Mouse (Mus musculus) limb, embryonic 14.5 days (tissue): Measurements from ENCODE around the gene Tmem86a. TPM values are rescaled to one million over a fixed set of nuclear protein-coding genes. Genes with fewer than 3 reads are reported as not detected.

Experiments used
- ATAC-seq: fragments of 200-750 bp; cut with Nextera tagmentation; 2 replicates; pipeline ENCODE4 v1.8.0; 2017; ENCODE audit warnings: low read depth, moderate number of reproducible peaks, moderate TSS enrichment; ENCODE audit not compliant: low FRiP score
- DNase-seq: peaks from one replicate; pipeline ENCODE4 v3.0.0-alpha.2; 2015; ENCODE audit warnings: low spot score
- H3K27ac ChIP-seq: fragments of 300-500 bp; sonication (generic); replicated peaks from 2 replicates; pipeline ENCODE4 v1.5.1; 2014; ENCODE audit warnings: low read depth, mild to moderate bottlenecking, low read length, moderate library complexity, mixed read lengths
- H3K27me3 ChIP-seq: fragments of 300-500 bp; sonication (generic); 2 replicates; pipeline ENCODE4 v1.6.1; 2014; ENCODE audit warnings: low read length, mixed read lengths; ENCODE audit not compliant: control insufficient read depth, insufficient read depth
- H3K36me3 ChIP-seq: fragments of 300-500 bp; sonication (generic); 2 replicates; pipeline ENCODE4 v1.6.1; 2014; ENCODE audit warnings: mild to moderate bottlenecking, low read length, moderate library complexity, mixed read lengths; ENCODE audit not compliant: control insufficient read depth, insufficient read depth
- H3K4me1 ChIP-seq: fragments of 300-500 bp; sonication (generic); 2 replicates; pipeline ENCODE4 v1.6.1; 2014; ENCODE audit warnings: antibody characterized with exemption, low read length, mixed read lengths; ENCODE audit not compliant: control insufficient read depth, insufficient read depth
- H3K4me2 ChIP-seq: fragments of 300-500 bp; sonication (generic); replicated peaks from 2 replicates; pipeline ENCODE4 v1.6.1; 2014; ENCODE audit warnings: low read depth, mild to moderate bottlenecking, low read length, moderate library complexity; ENCODE audit not compliant: severe bottlenecking
- H3K4me3 ChIP-seq: fragments of 300-500 bp; sonication (generic); replicated peaks from 2 replicates; pipeline ENCODE4 v1.5.1; 2014; ENCODE audit warnings: low read length
- H3K9ac ChIP-seq: fragments of 300-500 bp; sonication (generic); 2 replicates; pipeline ENCODE4 v1.6.1; 2014; ENCODE audit warnings: mild to moderate bottlenecking, low read depth, low read length, moderate library complexity; ENCODE audit not compliant: severe bottlenecking
- H3K9me3 ChIP-seq: fragments of 300-500 bp; sonication (generic); 2 replicates; pipeline ENCODE4 v1.6.1; 2016; ENCODE audit warnings: low read length; ENCODE audit not compliant: control insufficient read depth
- POLR2A ChIP-seq: fragments of 200-500 bp; IDR thresholded peaks from 2 replicates; pipeline ENCODE4 v1.8.0; 2012; ENCODE audit warnings: inconsistent platforms, mild to moderate bottlenecking, moderate library complexity, borderline replicate concordance; ENCODE audit not compliant: insufficient read depth, insufficient read length; ENCODE audit errors: extremely low read depth
- WGBS: fragments of 180-500 bp; shearing (Covaris S2); extraction: QIAGEN DNeasy Blood & Tissue Kit; methylation state at CpG from one replicate; pipeline ENCODE4 v1.1.7; 2014; 5-methylcytosine and 5-hydroxymethylcytosine counted together
- polyA plus RNA-seq, 2 experiments: library from polyadenylated mRNA; depleted of rRNA in 1 of 2; stranded (reverse) in 1 of 2; unstranded in 1 of 2; fragments of >200 nt; fragmentation: Nextera tagmentation in 1 of 2; extraction: Ambion mirVana in 1 of 2; gene quantifications; 2 replicates each; pipeline versions ENCODE4 v1.2.1 to v1.2.3; 2012 to 2014

Gene Tmem86a
- polyA plus RNA-seq (2012; rRNA removed) (20.6 and 30.0 TPM in 2 replicates), polyA plus RNA-seq (2014; fragmentation: Nextera tagmentation; extraction: Ambion mirVana) (21.0 and 24.1 TPM in 2 replicates)

- under 1% methylated on average over 33 of the region's 33 CpGs for WGBS
- TF ChIP-seq POLR2A: no peak
- ATAC-seq: peak; percentile 99
These were observed at the start of gene Tmem86a for GRCm38 (mm10) chr7:47050366-47050765. Gene Tmem86a (plus strand): TSS chr7:47050601.

GRCm38 (mm10) chr7:47000644-47000983 is 49.8 kb upstream of the Tmem86a start:
- WGBS: 77% methylated on average over 3 of the region's 3 CpGs
- peak; percentile 47; the same call in 1 of the 2 replicates for ATAC-seq
- no peak for TF ChIP-seq POLR2A
- Histone ChIP-seq H3K9ac (no peak overlapping the region), H3K4me1 (peaks cover 18% of the 10 kb centered on the region), H3K27me3 (no peaks in the 10 kb centered on the region), H3K27ac (no peak overlapping the region), H3K9me3 (no peaks in the 10 kb centered on the region), H3K36me3 (peaks cover 37% of the 10 kb centered on the region), H3K4me3 (no peak overlapping the region), H3K4me2 (no peak overlapping the region)
- DNase-seq: peak; percentile 63

More at GRCm38 (mm10) chr7:47050366-47050765, at the start of gene Tmem86a:
- H3K9ac ChIP-seq: peak within 1 kb of the TSS; percentile 76
- no peaks in the 10 kb centered on the region for H3K27me3 ChIP-seq
- H3K4me2 ChIP-seq: peak within 1 kb of the TSS; percentile 63
- H3K4me3 ChIP-seq: peak within 1 kb of the TSS; percentile 80
- H3K27ac ChIP-seq: peak within 1 kb of the TSS; percentile 81
- H3K9me3 ChIP-seq: no peaks in the 10 kb centered on the region
- peaks cover 9% of the 10 kb centered on the region; the same call in 1 of the 2 replicates for H3K36me3 ChIP-seq
- peak; percentile 96 for DNase-seq
- peaks cover 21% of the 10 kb centered on the region for H3K4me1 ChIP-seq

GRCm38 (mm10) chr7:47001125-47001899 is 49.1 kb upstream of the Tmem86a start:
- Histone ChIP-seq H3K4me2 (no peak overlapping the region), H3K4me3 (no peak overlapping the region), H3K9me3 (no peaks in the 10 kb centered on the region), H3K4me1 (peaks cover 18% of the 10 kb centered on the region), H3K36me3 (peaks cover 30% of the 10 kb centered on the region), H3K27me3 (no peaks in the 10 kb centered on the region), H3K9ac (no peak overlapping the region), H3K27ac (peak overlapping the region; percentile 48; the same call in 1 of the 2 replicates)
- ATAC-seq (no peak), DNase-seq (no peak)
- no peak for TF ChIP-seq POLR2A
- WGBS: 80% methylated on average over 5 of the region's 5 CpGs

- Histone ChIP-seq H3K4me1 (peaks cover 24% of the 10 kb centered on the region), H3K4me3 (no peak overlapping the region), H3K36me3 (peaks cover 26% of the 10 kb centered on the region), H3K27me3 (no peaks in the 10 kb centered on the region), H3K4me2 (no peak overlapping the region), H3K9ac (no peak overlapping the region), H3K27ac (0 out of 2 replicates have a peak overlapping the region, but pooled peaks have one; percentile 9), H3K9me3 (no peaks in the 10 kb centered on the region)
- no peak for TF ChIP-seq POLR2A
- ATAC-seq (no peak), DNase-seq (no peak)
- WGBS: 74% methylated on average over 4 of the region's 4 CpGs
These were observed 48.5 kb upstream of the Tmem86a start for GRCm38 (mm10) chr7:47001900-47002275.

- H3K27me3 ChIP-seq: no peaks in the 10 kb centered on the region
- H3K9me3 ChIP-seq: no peaks in the 10 kb centered on the region
- DNase-seq: no peak
- H3K4me1 ChIP-seq: peaks cover 28% of the 10 kb centered on the region
- TF ChIP-seq POLR2A: no peak
- no peak overlapping the region for H3K27ac ChIP-seq
- no peak overlapping the region for H3K4me2 ChIP-seq
- peaks cover 9% of the 10 kb centered on the region for H3K36me3 ChIP-seq
- WGBS: 36% methylated on average over 3 of the region's 3 CpGs
- no peak for ATAC-seq
- H3K4me3 ChIP-seq: no peak overlapping the region
- no peak overlapping the region for H3K9ac ChIP-seq
These were observed 46.8 kb upstream of the Tmem86a start for GRCm38 (mm10) chr7:47003411-47004115.
